Mouse (Mus musculus) kidney, adult 2 months (tissue): Measurements from ENCODE around the gene Pck2.

Experiments used
- CTCF ChIP-seq: fragments of 200-500 bp; conservative IDR thresholded peaks from 2 replicates; pipeline ENCODE4 v1.5.1; 2011; ENCODE audit warnings: low read depth, mild to moderate bottlenecking, control low read depth, low read length, moderate library complexity, mixed read lengths; ENCODE audit not compliant: insufficient read depth, insufficient read length
- POLR2A ChIP-seq: fragments of 200-500 bp; IDR thresholded peaks from one replicate; pipeline ENCODE4 v1.6.1; 2011; ENCODE audit warnings: low read depth, low read length, control low read depth

DNA sequence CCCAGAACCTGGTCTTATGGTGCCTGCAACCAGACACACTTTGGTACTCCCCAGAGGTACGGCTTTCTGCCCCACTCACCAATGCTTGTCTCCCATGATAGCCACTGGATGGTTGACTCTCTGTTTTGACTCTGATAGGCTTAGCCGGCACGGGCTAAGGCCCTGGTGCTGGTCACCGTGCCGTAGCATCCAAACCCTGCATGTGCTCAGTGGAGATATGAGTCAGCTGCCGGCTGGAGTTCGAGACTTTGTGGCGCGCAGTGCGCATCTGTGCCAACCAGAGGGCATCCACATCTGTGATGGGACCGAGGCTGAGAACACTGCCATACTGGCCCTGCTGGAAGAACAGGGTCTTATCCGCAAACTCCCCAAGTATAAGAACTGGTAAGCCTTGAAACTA is 2.2 kb downstream of the Pck2 start:
- TF ChIP-seq CTCF, result no peak
- TF ChIP-seq POLR2A, result no peak
